Mouse (Mus musculus) intestine, embryonic 16.5 days (tissue): ENCODE measurements at regions not wholly inside any gene's neighbourhood (a gene's known extent, or its start where the extent isn't known, plus 50 kb on each side); places are given as distances from the start of the nearest gene placed in this dataset.

Experiments used
- ATAC-seq: fragments of 200-750 bp; cut with Nextera tagmentation; 2 replicates; pipeline ENCODE4 v1.8.0; 2017; ENCODE audit warnings: moderate TSS enrichment, moderate library complexity
- H3K27ac ChIP-seq: fragments of 300-500 bp; sonication (generic); 2 replicates; pipeline ENCODE4 v1.5.1; 2014; ENCODE audit warnings: mild to moderate bottlenecking, low read length
- H3K27me3 ChIP-seq: fragments of 300-500 bp; sonication (generic); replicated peaks from 2 replicates; pipeline ENCODE4 v1.6.1; 2014; ENCODE audit warnings: low read length, control low read depth, mixed read lengths; ENCODE audit not compliant: control insufficient read depth, insufficient read depth
- H3K36me3 ChIP-seq: fragments of 300-500 bp; sonication (generic); 2 replicates; pipeline ENCODE4 v1.6.1; 2014; ENCODE audit warnings: low read length, control low read depth; ENCODE audit not compliant: control insufficient read depth, insufficient read depth
- H3K4me1 ChIP-seq: fragments of 300-500 bp; sonication (generic); 2 replicates; pipeline ENCODE4 v1.6.1; 2014; ENCODE audit warnings: low read length, control low read depth, mixed read lengths; ENCODE audit not compliant: control insufficient read depth, insufficient read depth
- H3K4me2 ChIP-seq: fragments of 300-500 bp; sonication (generic); 2 replicates; pipeline ENCODE4 v1.6.1; 2014; ENCODE audit warnings: low read depth, low read length, control low read depth
- H3K4me3 ChIP-seq: fragments of 300-500 bp; sonication (generic); 2 replicates; pipeline ENCODE4 v1.5.1; 2014; ENCODE audit warnings: mild to moderate bottlenecking, low read length
- H3K9ac ChIP-seq: fragments of 300-500 bp; sonication (generic); 2 replicates; pipeline ENCODE4 v1.6.1; 2014; ENCODE audit warnings: low read depth, low read length
- H3K9me3 ChIP-seq: fragments of 300-500 bp; sonication (generic); 2 replicates; pipeline ENCODE4 v1.6.1; 2016; ENCODE audit warnings: low read length, control low read depth; ENCODE audit not compliant: control insufficient read depth
- WGBS: fragments of 180-500 bp; shearing (Covaris S2); extraction: QIAGEN DNeasy Blood & Tissue Kit; methylation state at CpG from one replicate; pipeline ENCODE4 v1.1.7; 2014; 5-methylcytosine and 5-hydroxymethylcytosine counted together

GRCm38 (mm10) chr9:117716476-117716875, 86.8 kb upstream of the Rbms3 start:
- no peak overlapping the region for H3K4me2 ChIP-seq
- no peak overlapping the region for H3K4me3 ChIP-seq
- no peak for ATAC-seq
- H3K9me3 ChIP-seq: no peaks in the 10 kb centered on the region
- no peaks in the 10 kb centered on the region for H3K27me3 ChIP-seq
- H3K27ac ChIP-seq: no peak overlapping the region
- 0 out of 2 replicates have a peak, but pooled peaks cover 3% of the 10 kb centered on the region for H3K4me1 ChIP-seq
- WGBS: 87% methylated on average over 6 of the region's 6 CpGs
- no peak overlapping the region for H3K9ac ChIP-seq
- no peaks in the 10 kb centered on the region for H3K36me3 ChIP-seq

GRCm38 (mm10) chr9:117714741-117715675, 85.3 kb upstream of the Rbms3 start:
- 61% methylated on average over 13 of the region's 13 CpGs for WGBS
- H3K27ac ChIP-seq: no peak overlapping the region
- H3K4me1 ChIP-seq: 0 out of 2 replicates have a peak, but pooled peaks cover under 1% of the 10 kb centered on the region
- H3K4me2 ChIP-seq: no peak overlapping the region
- no peak for ATAC-seq
- H3K27me3 ChIP-seq: no peaks in the 10 kb centered on the region
- no peaks in the 10 kb centered on the region for H3K36me3 ChIP-seq
- no peaks in the 10 kb centered on the region for H3K9me3 ChIP-seq
- H3K9ac ChIP-seq: no peak overlapping the region
- no peak overlapping the region for H3K4me3 ChIP-seq

- no peaks in the 10 kb centered on the region for H3K4me1 ChIP-seq
- H3K27ac ChIP-seq: no peak overlapping the region
- no peaks in the 10 kb centered on the region for H3K36me3 ChIP-seq
- H3K9me3 ChIP-seq: no peaks in the 10 kb centered on the region
- H3K4me3 ChIP-seq: no peak overlapping the region
- no peaks in the 10 kb centered on the region for H3K27me3 ChIP-seq
- ATAC-seq: no peak
- H3K4me2 ChIP-seq: no peak overlapping the region
- 77% methylated on average over 4 of the region's 4 CpGs for WGBS
- H3K9ac ChIP-seq: no peak overlapping the region
Measured at GRCm38 (mm10) chr9:117713121-117713520, 83.4 kb upstream of the Rbms3 start.

- no peak overlapping the region for H3K4me3 ChIP-seq
- no peaks in the 10 kb centered on the region for H3K9me3 ChIP-seq
- no peak overlapping the region for H3K9ac ChIP-seq
- H3K27ac ChIP-seq: no peak overlapping the region
- WGBS: 79% methylated on average over 5 of the region's 5 CpGs
- H3K4me2 ChIP-seq: no peak overlapping the region
- no peaks in the 10 kb centered on the region for H3K4me1 ChIP-seq
- no peak for ATAC-seq
- no peaks in the 10 kb centered on the region for H3K36me3 ChIP-seq
- no peaks in the 10 kb centered on the region for H3K27me3 ChIP-seq
Measured at GRCm38 (mm10) chr9:117711793-117712192, 82.1 kb upstream of the Rbms3 start.

- ATAC-seq: no peak
- H3K4me3 ChIP-seq: no peak overlapping the region
- H3K27me3 ChIP-seq: no peaks in the 10 kb centered on the region
- no peaks in the 10 kb centered on the region for H3K9me3 ChIP-seq
- H3K27ac ChIP-seq: no peak overlapping the region
- WGBS: 91% methylated on average over 9 of the region's 9 CpGs
- H3K4me1 ChIP-seq: no peaks in the 10 kb centered on the region
- H3K36me3 ChIP-seq: no peaks in the 10 kb centered on the region
- no peak overlapping the region for H3K4me2 ChIP-seq
- H3K9ac ChIP-seq: no peak overlapping the region
Measured at GRCm38 (mm10) chr9:117710966-117711365, 81.3 kb upstream of the Rbms3 start.

- WGBS: 83% methylated on average over 13 of the region's 13 CpGs
- H3K36me3 ChIP-seq: no peaks in the 10 kb centered on the region
- no peak overlapping the region for H3K4me2 ChIP-seq
Measured at GRCm38 (mm10) chr9:117709677-117710076, 80.0 kb upstream of the Rbms3 start.

GRCm38 (mm10) chr9:117693001-117693400, 63.3 kb upstream of the Rbms3 start:
- Histone ChIP-seq H3K4me3 (no peak overlapping the region), H3K9me3 (no peaks in the 10 kb centered on the region), H3K9ac (no peak overlapping the region), H3K36me3 (no peaks in the 10 kb centered on the region), H3K27ac (no peak overlapping the region), H3K4me1 (no peaks in the 10 kb centered on the region), H3K4me2 (no peak overlapping the region), H3K27me3 (no peaks in the 10 kb centered on the region)
- WGBS: 88% methylated on average over 8 of the region's 8 CpGs
- ATAC-seq: no peak

More at GRCm38 (mm10) chr9:117709677-117710076, 80.0 kb upstream of the Rbms3 start:
- H3K4me3 ChIP-seq: no peak overlapping the region
- no peak for ATAC-seq
- no peaks in the 10 kb centered on the region for H3K9me3 ChIP-seq
- H3K4me1 ChIP-seq: no peaks in the 10 kb centered on the region
- H3K9ac ChIP-seq: no peak overlapping the region
- no peak overlapping the region for H3K27ac ChIP-seq
- H3K27me3 ChIP-seq: no peaks in the 10 kb centered on the region

GRCm38 (mm10) chr9:117692486-117692885, 62.8 kb upstream of the Rbms3 start:
- no peak for ATAC-seq
- Histone ChIP-seq H3K36me3 (no peaks in the 10 kb centered on the region), H3K4me1 (no peaks in the 10 kb centered on the region), H3K4me2 (no peak overlapping the region), H3K4me3 (no peak overlapping the region), H3K27me3 (no peaks in the 10 kb centered on the region), H3K9me3 (no peaks in the 10 kb centered on the region), H3K27ac (no peak overlapping the region), H3K9ac (no peak overlapping the region)
- WGBS: 76% methylated on average over 9 of the region's 9 CpGs

GRCm38 (mm10) chr9:117689946-117690345, 60.2 kb upstream of the Rbms3 start:
- Histone ChIP-seq H3K4me1 (no peaks in the 10 kb centered on the region), H3K9ac (no peak overlapping the region), H3K4me2 (no peak overlapping the region), H3K9me3 (no peaks in the 10 kb centered on the region), H3K27ac (no peak overlapping the region), H3K27me3 (no peaks in the 10 kb centered on the region), H3K4me3 (no peak overlapping the region), H3K36me3 (no peaks in the 10 kb centered on the region)
- ATAC-seq: no peak
- WGBS: 69% methylated on average over 4 of the region's 4 CpGs
